Mouse (Mus musculus) embryonic facial prominence, embryonic 15.5 days (tissue): ENCODE results near the gene Gpr68. TPM values are rescaled to one million over a fixed set of nuclear protein-coding genes. Genes with fewer than 3 reads are reported as not detected.

ENCODE experiments used
- ATAC-seq: fragments of 200-750 bp; cut with Nextera tagmentation; 2 replicates; pipeline ENCODE4 v1.8.0; 2017; ENCODE audit warnings: low read depth, moderate TSS enrichment; ENCODE audit not compliant: insufficient number of reproducible peaks, low FRiP score, low TSS enrichment
- H3K27ac ChIP-seq: fragments of 300-500 bp; sonication (generic); replicated peaks from 2 replicates; pipeline ENCODE4 v1.5.1; 2015; ENCODE audit warnings: mild to moderate bottlenecking, inconsistent platforms
- H3K27me3 ChIP-seq: fragments of 300-500 bp; sonication (generic); 2 replicates; pipeline ENCODE4 v1.6.1; 2015; ENCODE audit warnings: inconsistent platforms
- H3K36me3 ChIP-seq: fragments of 300-500 bp; sonication (generic); 2 replicates; pipeline ENCODE4 v1.6.1; 2015; ENCODE audit warnings: mild to moderate bottlenecking, inconsistent platforms
- H3K4me1 ChIP-seq: fragments of 300-500 bp; sonication (generic); 2 replicates; pipeline ENCODE4 v1.6.1; 2015; ENCODE audit warnings: inconsistent platforms
- H3K4me2 ChIP-seq: fragments of 300-500 bp; sonication (generic); replicated peaks from 2 replicates; pipeline ENCODE4 v1.6.1; 2015; ENCODE audit warnings: mild to moderate bottlenecking, inconsistent platforms
- H3K4me3 ChIP-seq: fragments of 300-500 bp; sonication (generic); replicated peaks from 2 replicates; pipeline ENCODE4 v1.5.1; 2015; ENCODE audit warnings: mild to moderate bottlenecking, inconsistent platforms
- H3K9ac ChIP-seq: fragments of 300-500 bp; sonication (generic); 2 replicates; pipeline ENCODE4 v1.6.1; 2015; ENCODE audit warnings: inconsistent platforms
- H3K9me3 ChIP-seq: fragments of 300-500 bp; sonication (generic); replicated peaks from 2 replicates; pipeline ENCODE4 v1.6.1; 2016; ENCODE audit warnings: inconsistent platforms
- WGBS: fragments of 180-500 bp; shearing (Covaris S2); methylation state at CpG from one replicate; pipeline ENCODE4 v1.1.7; 2015; 5-methylcytosine and 5-hydroxymethylcytosine counted together
- polyA plus RNA-seq: library from polyadenylated mRNA; unstranded; fragments of >200 nt; fragmentation: Nextera tagmentation; extraction: Ambion mirVana; gene quantifications from 2 replicates; pipeline ENCODE4 v1.2.1, GENCODE M21; 2015

The Gpr68 gene
- polyA plus RNA-seq, 1 experiment from 2014 or later = 0.65 TPM

DNA sequence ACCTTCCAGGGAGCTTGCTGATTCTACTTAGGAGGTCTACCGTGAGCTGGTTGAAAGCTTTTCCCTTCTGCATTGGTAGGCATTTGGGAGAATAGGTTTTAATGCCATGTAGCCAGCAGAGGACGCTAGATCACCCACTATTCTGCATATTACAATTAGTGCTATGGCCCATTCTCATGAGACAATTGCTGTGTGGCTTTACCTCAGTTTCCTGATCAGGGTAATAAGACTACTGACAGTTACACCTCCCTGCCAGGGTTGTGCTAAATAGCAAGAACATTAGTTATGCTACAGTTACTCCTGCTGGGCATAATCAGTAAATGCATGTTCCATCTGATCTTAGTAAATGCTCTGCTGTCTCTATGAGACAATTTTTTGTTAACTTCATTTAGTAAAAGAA, 62.2 kb downstream of the Gpr68 start:
- H3K27ac ChIP-seq = no peak overlapping the region
- H3K36me3 ChIP-seq = no peaks in the 10 kb centered on the region
- no peaks in the 10 kb centered on the region for H3K9me3 ChIP-seq
- H3K4me2 ChIP-seq = no peak overlapping the region
- no peak for ATAC-seq
- WGBS = 31% methylated on average over 2 of the region's 2 CpGs
- H3K27me3 ChIP-seq = no peaks in the 10 kb centered on the region
- H3K9ac ChIP-seq = no peak overlapping the region
- no peaks in the 10 kb centered on the region for H3K4me1 ChIP-seq
- no peak overlapping the region for H3K4me3 ChIP-seq

- H3K27ac ChIP-seq = no peak overlapping the region
- no peak overlapping the region for H3K9ac ChIP-seq
- no peaks in the 10 kb centered on the region for H3K36me3 ChIP-seq
- no peak overlapping the region for H3K4me3 ChIP-seq
- ATAC-seq = no peak
- H3K4me1 ChIP-seq = no peaks in the 10 kb centered on the region
- H3K4me2 ChIP-seq = no peak overlapping the region
- no peaks in the 10 kb centered on the region for H3K27me3 ChIP-seq
- WGBS = 84% methylated on average over 7 of the region's 7 CpGs
- H3K9me3 ChIP-seq = no peaks in the 10 kb centered on the region
Observed at GRCm38 (mm10) chr12:100844546-100844945, 63.5 kb downstream of the Gpr68 start.

- H3K9me3 ChIP-seq = no peaks in the 10 kb centered on the region
- H3K4me3 ChIP-seq = no peak overlapping the region
- H3K36me3 ChIP-seq = no peaks in the 10 kb centered on the region
- no peak overlapping the region for H3K27ac ChIP-seq
- H3K4me2 ChIP-seq = no peak overlapping the region
- no peaks in the 10 kb centered on the region for H3K27me3 ChIP-seq
- ATAC-seq = no peak
- WGBS = 76% methylated on average over 4 of the region's 4 CpGs
- no peak overlapping the region for H3K9ac ChIP-seq
- H3K4me1 ChIP-seq = no peaks in the 10 kb centered on the region
Observed at GRCm38 (mm10) chr12:100843171-100843570, 64.8 kb downstream of the Gpr68 start.

DNA sequence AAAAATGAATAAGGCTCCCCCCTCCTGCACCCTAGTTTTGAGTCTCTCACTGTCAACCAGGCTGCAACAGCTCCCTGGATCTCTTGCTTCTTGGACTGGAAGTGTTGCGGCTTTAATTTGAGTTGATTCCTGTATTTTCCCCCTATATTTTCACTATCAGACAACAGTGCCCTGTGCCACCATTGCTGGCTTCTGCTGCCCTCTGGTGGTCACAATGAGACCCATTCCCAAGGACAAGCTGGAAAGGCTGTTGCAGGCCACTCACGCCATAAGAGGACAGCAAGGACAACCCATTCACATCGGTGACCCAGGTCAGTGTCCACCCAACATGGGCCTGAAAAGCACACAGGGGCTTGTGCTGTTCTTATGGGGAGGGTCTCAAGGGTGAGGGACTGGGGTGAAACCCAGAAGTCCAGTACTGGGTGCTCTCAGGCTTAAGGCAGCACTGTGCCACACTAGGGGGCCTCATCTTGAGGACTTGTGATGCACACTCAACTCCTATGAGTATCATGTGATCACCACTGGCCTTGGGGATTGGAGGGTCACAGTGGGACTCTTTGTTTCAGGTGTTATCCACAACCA, 66.7 kb downstream of the Gpr68 start:
- Histone ChIP-seq H3K27me3 (no peaks in the 10 kb centered on the region), H3K36me3 (no peaks in the 10 kb centered on the region), H3K27ac (no peak overlapping the region), H3K4me2 (no peak overlapping the region), H3K9me3 (no peaks in the 10 kb centered on the region), H3K4me1 (no peaks in the 10 kb centered on the region), H3K9ac (no peak overlapping the region), H3K4me3 (no peak overlapping the region)
- 18% methylated on average over 3 of the region's 3 CpGs for WGBS
- no peak for ATAC-seq

GRCm38 (mm10) chr12:100839926-100840325, 68.1 kb downstream of the Gpr68 start:
- Histone ChIP-seq H3K4me2 (no peak overlapping the region), H3K27ac (no peak overlapping the region), H3K4me3 (no peak overlapping the region), H3K9me3 (no peaks in the 10 kb centered on the region), H3K27me3 (no peaks in the 10 kb centered on the region), H3K36me3 (no peaks in the 10 kb centered on the region), H3K4me1 (no peaks in the 10 kb centered on the region), H3K9ac (no peak overlapping the region)
- ATAC-seq = no peak
- WGBS = 77% methylated on average over 6 of the region's 6 CpGs

DNA sequence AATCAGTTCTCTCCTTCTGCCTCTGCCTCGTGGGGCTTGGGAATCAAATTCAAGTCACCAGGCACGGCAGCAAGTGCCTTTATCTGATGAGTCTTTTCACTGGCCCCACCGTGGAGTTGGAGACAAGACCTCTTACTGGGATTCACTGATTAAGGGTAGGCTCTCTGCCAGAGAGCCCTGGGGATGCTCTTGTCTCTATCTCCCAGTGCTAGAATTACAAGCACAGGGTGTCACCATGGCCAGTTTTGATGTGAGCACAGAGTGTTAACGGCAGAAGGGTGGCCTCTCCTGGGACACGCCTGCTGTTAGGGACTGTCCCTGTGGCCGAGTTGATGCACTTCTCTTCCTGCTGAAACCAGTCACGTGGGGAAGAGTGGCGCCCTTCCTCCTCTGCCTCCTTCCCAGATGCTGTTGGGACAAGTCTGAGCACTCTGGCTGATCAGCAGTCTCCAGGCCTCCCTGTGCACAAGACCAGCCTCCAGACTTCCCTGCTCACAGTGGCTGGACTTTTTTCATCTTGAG, 68.9 kb downstream of the Gpr68 start:
- no peak for ATAC-seq
- Histone ChIP-seq H3K9me3 (no peaks in the 10 kb centered on the region), H3K9ac (no peak overlapping the region), H3K4me3 (no peak overlapping the region), H3K27ac (no peak overlapping the region), H3K27me3 (no peaks in the 10 kb centered on the region), H3K36me3 (no peaks in the 10 kb centered on the region), H3K4me1 (no peaks in the 10 kb centered on the region), H3K4me2 (no peak overlapping the region)
- 25% methylated on average over 8 of the region's 8 CpGs for WGBS

- Histone ChIP-seq H3K9ac (no peak overlapping the region), H3K4me2 (no peak overlapping the region), H3K36me3 (no peaks in the 10 kb centered on the region), H3K4me1 (no peaks in the 10 kb centered on the region), H3K9me3 (no peaks in the 10 kb centered on the region), H3K27me3 (no peaks in the 10 kb centered on the region), H3K27ac (no peak overlapping the region), H3K4me3 (no peak overlapping the region)
- no peak for ATAC-seq
- WGBS = 82% methylated on average over 3 of the region's 3 CpGs
Observed at GRCm38 (mm10) chr12:100837208-100837607, 70.8 kb downstream of the Gpr68 start.

GRCm38 (mm10) chr12:100831629-100832325, 76.2 kb downstream of the Gpr68 start:
- Histone ChIP-seq H3K4me1 (no peaks in the 10 kb centered on the region), H3K9me3 (no peaks in the 10 kb centered on the region)

GRCm38 (mm10) chr12:100831021-100831420, 77.0 kb downstream of the Gpr68 start:
- 77% methylated on average over 2 of the region's 2 CpGs for WGBS
- Histone ChIP-seq H3K4me2 (no peak overlapping the region), H3K27ac (no peak overlapping the region), H3K9ac (no peak overlapping the region), H3K4me3 (no peak overlapping the region), H3K36me3 (no peaks in the 10 kb centered on the region), H3K4me1 (no peaks in the 10 kb centered on the region), H3K9me3 (no peaks in the 10 kb centered on the region), H3K27me3 (no peaks in the 10 kb centered on the region)
- ATAC-seq = peak; percentile 47; the same call in 1 of the 2 replicates

More at GRCm38 (mm10) chr12:100831629-100832325, 76.2 kb downstream of the Gpr68 start:
- no peaks in the 10 kb centered on the region for H3K36me3 ChIP-seq
- H3K9ac ChIP-seq = no peak overlapping the region
- no peak overlapping the region for H3K27ac ChIP-seq
- H3K4me3 ChIP-seq = no peak overlapping the region
- H3K27me3 ChIP-seq = no peaks in the 10 kb centered on the region
- H3K4me2 ChIP-seq = no peak overlapping the region
- ATAC-seq = no peak
- WGBS = 44% methylated on average over 8 of the region's 8 CpGs

Other genes starting within 250 kb of the Gpr68 start
- 4.5 and 6.2 TPM in 2 replicates for gene Rps6ka5, start 181.2 kb downstream of the Gpr68 start, polyA plus RNA-seq
- 2.6 and 5.2 TPM in 2 replicates for gene Dglucy, start 129.1 kb downstream of the Gpr68 start, polyA plus RNA-seq
- 6.7 and 7.3 TPM in 2 replicates for gene Ccdc88c, start 120.9 kb upstream of the Gpr68 start, polyA plus RNA-seq
- 35.2 and 37.1 TPM in 2 replicates for gene Ppp4r3a, start 175.5 kb upstream of the Gpr68 start, polyA plus RNA-seq